Mouse (Mus musculus) small intestine, adult 2 months (tissue): ENCODE data around the gene Clip3. TPM values are rescaled to one million over a fixed set of nuclear protein-coding genes. Genes with fewer than 3 reads are reported as not detected.

Experiments
- H3K27ac ChIP-seq: fragments of 200-500 bp; 2 replicates; pipeline ENCODE4 v1.5.1; 2012; ENCODE audit warnings: low read depth, low read length, control low read depth, inconsistent platforms; ENCODE audit not compliant: insufficient read depth
- H3K27me3 ChIP-seq: fragments of 200-500 bp; 2 replicates; pipeline ENCODE4 v1.6.1; 2012; ENCODE audit warnings: mild to moderate bottlenecking, moderate library complexity, low read length, inconsistent platforms; ENCODE audit not compliant: control insufficient read depth, insufficient read depth
- H3K36me3 ChIP-seq: fragments of 200-500 bp; 2 replicates; pipeline ENCODE4 v1.6.1; 2012; ENCODE audit warnings: mild to moderate bottlenecking, low read length, control low read depth, inconsistent platforms; ENCODE audit not compliant: control insufficient read depth, insufficient read depth
- H3K4me1 ChIP-seq: fragments of 200-500 bp; 2 replicates; pipeline ENCODE4 v1.6.1; 2012; ENCODE audit warnings: low read length, inconsistent platforms, mixed read lengths; ENCODE audit not compliant: control insufficient read depth, insufficient read depth, insufficient read length
- H3K4me3 ChIP-seq: fragments of 200-500 bp; 2 replicates; pipeline ENCODE4 v1.5.1; 2012; ENCODE audit warnings: low read depth, mild to moderate bottlenecking, control low read depth, inconsistent platforms, low read length, moderate library complexity
- CTCF ChIP-seq: fragments of 200-500 bp; IDR thresholded peaks from 2 replicates; pipeline ENCODE4 v1.5.1; 2012; ENCODE audit warnings: low read depth, mild to moderate bottlenecking, control low read depth, inconsistent platforms, low read length, moderate library complexity, mixed read lengths; ENCODE audit not compliant: insufficient replicate concordance, insufficient read length; ENCODE audit errors: extremely low read depth
- POLR2A ChIP-seq: fragments of 200-500 bp; IDR thresholded peaks from 2 replicates; pipeline ENCODE4 v1.6.1; 2012; ENCODE audit warnings: low read depth, mild to moderate bottlenecking, control low read depth, inconsistent platforms, low read length, moderate library complexity
- WGBS: fragments of 180-500 bp; shearing (Covaris S2); methylation state at CpG from one replicate; pipeline ENCODE4 v1.1.7; 2018; 5-methylcytosine and 5-hydroxymethylcytosine counted together
- polyA plus RNA-seq: library from polyadenylated mRNA; depleted of rRNA; stranded (reverse); fragments of >200 nt; gene quantifications from 2 replicates; pipeline ENCODE4 v1.2.3, GENCODE M21; 2012

Gene Clip3
- polyA plus RNA-seq, 1 experiment: 9.0 TPM

- Histone ChIP-seq H3K4me3 (no peak overlapping the region), H3K36me3 (no peaks in the 10 kb centered on the region), H3K27me3 (peaks cover under 1% of the 10 kb centered on the region; the same call in 1 of the 2 replicates), H3K4me1 (no peaks in the 10 kb centered on the region), H3K27ac (no peak overlapping the region)
- no peak for TF ChIP-seq CTCF
- no peak for TF ChIP-seq POLR2A
- 87% methylated on average over 15 of the region's 15 CpGs for WGBS
Observed at GRCm38 (mm10) chr7:30296816-30297215, 5.3 kb downstream of the Clip3 start.

- H3K27ac ChIP-seq: no peak overlapping the region
- H3K4me1 ChIP-seq: no peaks in the 10 kb centered on the region
- 80% methylated on average over 16 of the region's 16 CpGs for WGBS
- H3K36me3 ChIP-seq: no peaks in the 10 kb centered on the region
- no peak overlapping the region for H3K4me3 ChIP-seq
- no peaks in the 10 kb centered on the region for H3K27me3 ChIP-seq
- TF ChIP-seq POLR2A (no peak), CTCF (no peak)
Observed at GRCm38 (mm10) chr7:30297266-30297665, 5.7 kb downstream of the Clip3 start.

- WGBS: 41% methylated on average over 3 of the region's 3 CpGs
- Histone ChIP-seq H3K36me3 (no peaks in the 10 kb centered on the region), H3K4me1 (no peaks in the 10 kb centered on the region), H3K27ac (no peak overlapping the region), H3K27me3 (no peaks in the 10 kb centered on the region), H3K4me3 (no peak overlapping the region)
- TF ChIP-seq POLR2A (no peak), CTCF (peak; percentile 69; the same call in 1 of the 2 replicates)
Observed at GRCm38 (mm10) chr7:30300914-30301313, 9.4 kb downstream of the Clip3 start.

GRCm38 (mm10) chr7:30306083-30306779 lies 14.7 kb downstream of the Clip3 start:
- Histone ChIP-seq H3K4me1 (peaks cover 13% of the 10 kb centered on the region), H3K27me3 (no peaks in the 10 kb centered on the region), H3K36me3 (no peaks in the 10 kb centered on the region), H3K4me3 (no peak overlapping the region), H3K27ac (no peak overlapping the region)
- 82% methylated on average over 16 of the region's 16 CpGs for WGBS
- TF ChIP-seq POLR2A (no peak), CTCF (no peak)

GRCm38 (mm10) chr7:30308076-30309005 lies 16.8 kb downstream of the Clip3 start, which contains the start of gene Alkbh6:
Gene Alkbh6, plus strand, starts transcription at chr7:30308717.
- WGBS: 6% methylated on average over 27 of the region's 27 CpGs

GRCm38 (mm10) chr7:30309395-30310129 lies 18.0 kb downstream of the Clip3 start:
- Histone ChIP-seq H3K4me3 (peak overlapping the region; percentile 78), H3K27ac (no peak overlapping the region), H3K36me3 (peaks cover 4% of the 10 kb centered on the region; the same call in 1 of the 2 replicates), H3K27me3 (no peaks in the 10 kb centered on the region), H3K4me1 (peaks cover 15% of the 10 kb centered on the region)
- TF ChIP-seq CTCF (no peak), POLR2A (no peak)
- 51% methylated on average over 15 of the region's 15 CpGs for WGBS

More at GRCm38 (mm10) chr7:30308076-30309005, 16.8 kb downstream of the Clip3 start, which contains the start of gene Alkbh6:
- H3K36me3 ChIP-seq: peaks cover 4% of the 10 kb centered on the region; the same call in 1 of the 2 replicates
- H3K27ac ChIP-seq: peak within 1 kb of the TSS; percentile 31
- peaks cover 13% of the 10 kb centered on the region for H3K4me1 ChIP-seq
- H3K27me3 ChIP-seq: no peaks in the 10 kb centered on the region
- peak within 1 kb of the TSS; percentile 78 for H3K4me3 ChIP-seq
- TF ChIP-seq CTCF (peak; percentile 14; the same call in 1 of the 2 replicates), POLR2A (peak; percentile 58; the same call in 1 of the 2 replicates)
